Mouse (Mus musculus) cortical plate, adult 2 months (tissue): ENCODE measurements around the gene Edem2.

Source experiments
- CTCF ChIP-seq: fragments of 200-500 bp; IDR thresholded peaks from 2 replicates; pipeline ENCODE4 v1.5.1; 2011; ENCODE audit warnings: mild to moderate bottlenecking, control low read depth, low read length; ENCODE audit not compliant: insufficient read depth; ENCODE audit errors: extremely low read depth
- POLR2A ChIP-seq: fragments of 200-500 bp; IDR thresholded peaks from 2 replicates; pipeline ENCODE4 v1.6.1; 2011; ENCODE audit warnings: mild to moderate bottlenecking, low read length, control low read depth; ENCODE audit not compliant: insufficient read depth; ENCODE audit errors: extremely low read depth

DNA sequence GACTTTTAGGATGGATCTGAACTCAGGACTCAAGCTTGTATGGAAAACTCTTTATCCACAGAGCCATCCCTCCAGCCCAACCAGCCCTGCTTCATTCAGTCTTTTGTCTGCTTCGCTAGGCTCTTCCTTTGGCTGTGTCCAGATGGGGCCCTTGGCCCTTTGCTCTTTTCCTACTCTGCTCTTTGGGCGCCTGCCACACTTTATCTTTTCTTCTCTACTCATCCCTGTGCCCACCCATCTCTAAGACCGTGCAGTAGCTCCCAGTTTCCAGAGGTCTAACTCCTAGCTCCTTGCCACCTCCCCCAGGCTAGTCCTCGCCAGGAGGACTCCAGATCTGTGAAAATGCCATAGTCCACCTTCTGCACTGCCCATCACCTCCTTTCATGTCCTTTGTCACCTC is 44.4 kb upstream of the Edem2 start:
- no peak for TF ChIP-seq CTCF
- no peak for TF ChIP-seq POLR2A
